Mouse (Mus musculus): ENCODE results near the gene Insm2. TPM values are rescaled to one million over a fixed set of nuclear protein-coding genes. Genes with fewer than 3 reads are reported as not detected.
"Not testable (repeated sequence)": the region's sequence is repeated elsewhere in the genome, so short reads cannot be mapped to it uniquely, and the experiment has no call there.

The Insm2 gene
- polyA plus RNA-seq (2015; fragmentation: Nextera tagmentation; extraction: Ambion mirVana), result not detected in 2 replicates

- Histone ChIP-seq H3K4me3 (replicated peaks) (peak within 1 kb of the TSS; percentile 55), H3K4me1 (replicated peaks) (peaks cover 23% of the 10 kb centered on the region), H3K9me3 (replicated peaks) (no peaks in the 10 kb centered on the region), H3K27me3 (peaks cover 65% of the 10 kb centered on the region), H3K4me2 (peak within 1 kb of the TSS; percentile 72), H3K36me3 (no peaks in the 10 kb centered on the region), H3K9ac (no peak within 1 kb of the TSS), H3K27ac (no peak within 1 kb of the TSS)
- ATAC-seq (ENCODE audit: low read depth), result no peak
- 1% methylated on average over 70 of the region's 77 CpGs for WGBS (ENCODE audit: insufficient replicate concordance)
- DNase-seq, result no peak
Observed at GRCm38 (mm10) chr12:55598887-55599561, at the start of gene Insm2. Gene Insm2 (plus strand): TSS chr12:55599427.

GRCm38 (mm10) chr12:55554901-55555300, 44.3 kb upstream of the Insm2 start:
- not testable (repeated sequence) for H3K9ac ChIP-seq; H3K36me3 ChIP-seq; H3K9me3 ChIP-seq (replicated peaks); H3K4me2 ChIP-seq; H3K4me1 ChIP-seq (replicated peaks); H3K4me3 ChIP-seq (replicated peaks); ATAC-seq (ENCODE audit: low read depth); H3K27ac ChIP-seq; H3K27me3 ChIP-seq; DNase-seq
- WGBS (ENCODE audit: insufficient replicate concordance), result 66% methylated on average over 6 of the region's 6 CpGs

GRCm38 (mm10) chr12:55557866-55558265, 41.4 kb upstream of the Insm2 start:
- Histone ChIP-seq H3K36me3 (no peaks in the 10 kb centered on the region), H3K4me1 (replicated peaks) (0 out of 2 replicates have a peak, but pooled peaks cover 4% of the 10 kb centered on the region), H3K9ac (no peak overlapping the region), H3K4me2 (no peak overlapping the region), H3K9me3 (replicated peaks) (no peaks in the 10 kb centered on the region), H3K27ac (no peak overlapping the region), H3K4me3 (replicated peaks) (no peak overlapping the region), H3K27me3 (no peaks in the 10 kb centered on the region)
- 66% methylated on average over 6 of the region's 6 CpGs for WGBS (ENCODE audit: insufficient replicate concordance)
- DNase-seq (no peak), ATAC-seq (ENCODE audit: low read depth) (no peak)

GRCm38 (mm10) chr12:55559184-55559855, 39.9 kb upstream of the Insm2 start:
- no peak overlapping the region for H3K27ac ChIP-seq
- DNase-seq (no peak), ATAC-seq (ENCODE audit: low read depth) (no peak)
- H3K4me3 ChIP-seq (replicated peaks), result no peak overlapping the region
- 69% methylated on average over 12 of the region's 12 CpGs for whole genome bisulfite sequencing (ENCODE audit: insufficient replicate concordance)
- no peaks in the 10 kb centered on the region for H3K36me3 ChIP-seq
- H3K9ac ChIP-seq, result no peak overlapping the region
- no peaks in the 10 kb centered on the region for H3K27me3 ChIP-seq
- no peak overlapping the region for H3K4me2 ChIP-seq
- H3K9me3 ChIP-seq (replicated peaks), result no peaks in the 10 kb centered on the region
- H3K4me1 ChIP-seq (replicated peaks), result 0 out of 2 replicates have a peak, but pooled peaks cover 4% of the 10 kb centered on the region

- Histone ChIP-seq H3K4me2 (peak overlapping the region; percentile 61), H3K9me3 (replicated peaks) (no peaks in the 10 kb centered on the region), H3K36me3 (no peaks in the 10 kb centered on the region), H3K4me3 (replicated peaks) (peak overlapping the region; percentile 44), H3K27me3 (no peaks in the 10 kb centered on the region), H3K27ac (no peak overlapping the region), H3K4me1 (replicated peaks) (0 out of 2 replicates have a peak, but pooled peaks cover 4% of the 10 kb centered on the region), H3K9ac (no peak overlapping the region)
- 11% methylated on average over 19 of the region's 19 CpGs for WGBS (ENCODE audit: insufficient replicate concordance)
- ATAC-seq (ENCODE audit: low read depth) (no peak), DNase-seq (peak; percentile 5)
Observed at GRCm38 (mm10) chr12:55560025-55560690, 39.1 kb upstream of the Insm2 start.

GRCm38 (mm10) chr12:55563742-55564141, 35.5 kb upstream of the Insm2 start:
- no peaks in the 10 kb centered on the region for H3K9me3 ChIP-seq (replicated peaks)
- H3K36me3 ChIP-seq, result no peaks in the 10 kb centered on the region
- ATAC-seq (ENCODE audit: low read depth), result no peak
- 82% methylated on average over 3 of the region's 3 CpGs for WGBS (ENCODE audit: insufficient replicate concordance)
- no peak overlapping the region for H3K27ac ChIP-seq
- no peaks in the 10 kb centered on the region for H3K27me3 ChIP-seq
- no peak overlapping the region for H3K4me3 ChIP-seq (replicated peaks)
- 0 out of 2 replicates have a peak, but pooled peaks cover 4% of the 10 kb centered on the region for H3K4me1 ChIP-seq (replicated peaks)
- no peak for DNase-seq
- H3K4me2 ChIP-seq, result no peak overlapping the region
- H3K9ac ChIP-seq, result no peak overlapping the region

- H3K4me1 ChIP-seq (replicated peaks), result 0 out of 2 replicates have a peak, but pooled peaks cover 4% of the 10 kb centered on the region
- DNase-seq (no peak), ATAC-seq (ENCODE audit: low read depth) (no peak)
- H3K9me3 ChIP-seq (replicated peaks), result no peaks in the 10 kb centered on the region
- H3K27ac ChIP-seq, result no peak overlapping the region
- H3K27me3 ChIP-seq, result no peaks in the 10 kb centered on the region
- no peak overlapping the region for H3K4me2 ChIP-seq
- WGBS (ENCODE audit: insufficient replicate concordance), result 67% methylated on average over 9 of the region's 9 CpGs
- no peak overlapping the region for H3K9ac ChIP-seq
- no peak overlapping the region for H3K4me3 ChIP-seq (replicated peaks)
- H3K36me3 ChIP-seq, result no peaks in the 10 kb centered on the region
Observed at GRCm38 (mm10) chr12:55564187-55564963, 34.9 kb upstream of the Insm2 start.

GRCm38 (mm10) chr12:55565206-55565605, 34.0 kb upstream of the Insm2 start, which contains the start of gene Aldoart2:
Gene Aldoart2 (plus strand): TSS chr12:55565239.
- no peaks in the 10 kb centered on the region for H3K27me3 ChIP-seq
- DNase-seq, result no peak
- ATAC-seq (ENCODE audit: low read depth), result no peak
- H3K4me2 ChIP-seq, result no peak within 1 kb of the TSS
- H3K4me3 ChIP-seq (replicated peaks), result no peak within 1 kb of the TSS
- H3K9ac ChIP-seq, result no peak within 1 kb of the TSS
- WGBS (ENCODE audit: insufficient replicate concordance), result 84% methylated on average over 19 of the region's 19 CpGs
- H3K9me3 ChIP-seq (replicated peaks), result no peaks in the 10 kb centered on the region
- H3K4me1 ChIP-seq (replicated peaks), result 0 out of 2 replicates have a peak, but pooled peaks cover 4% of the 10 kb centered on the region
- H3K36me3 ChIP-seq, result no peaks in the 10 kb centered on the region
- H3K27ac ChIP-seq, result no peak within 1 kb of the TSS

GRCm38 (mm10) chr12:55565867-55566266, 33.4 kb upstream of the Insm2 start:
- no peaks in the 10 kb centered on the region for H3K27me3 ChIP-seq
- ATAC-seq (ENCODE audit: low read depth), result no peak
- no peak overlapping the region for H3K9ac ChIP-seq
- no peak for DNase-seq
- no peaks in the 10 kb centered on the region for H3K36me3 ChIP-seq
- no peak overlapping the region for H3K27ac ChIP-seq
- H3K9me3 ChIP-seq (replicated peaks), result no peaks in the 10 kb centered on the region
- H3K4me1 ChIP-seq (replicated peaks), result no peaks in the 10 kb centered on the region
- 61% methylated on average over 9 of the region's 9 CpGs for WGBS (ENCODE audit: insufficient replicate concordance)
- H3K4me2 ChIP-seq, result no peak overlapping the region
- no peak overlapping the region for H3K4me3 ChIP-seq (replicated peaks)

- no peaks in the 10 kb centered on the region for H3K36me3 ChIP-seq
- ATAC-seq (ENCODE audit: low read depth), result no peak
- 70% methylated on average over 5 of the region's 5 CpGs for WGBS (ENCODE audit: insufficient replicate concordance)
- DNase-seq, result no peak
- H3K4me2 ChIP-seq, result no peak overlapping the region
- no peak overlapping the region for H3K27ac ChIP-seq
- no peak overlapping the region for H3K4me3 ChIP-seq (replicated peaks)
- H3K9ac ChIP-seq, result no peak overlapping the region
- no peaks in the 10 kb centered on the region for H3K4me1 ChIP-seq (replicated peaks)
- no peaks in the 10 kb centered on the region for H3K27me3 ChIP-seq
- no peaks in the 10 kb centered on the region for H3K9me3 ChIP-seq (replicated peaks)
Observed at GRCm38 (mm10) chr12:55566837-55567236, 32.4 kb upstream of the Insm2 start.

GRCm38 (mm10) chr12:55568466-55568865, 30.8 kb upstream of the Insm2 start:
- Histone ChIP-seq H3K9ac (no peak overlapping the region), H3K9me3 (replicated peaks) (no peaks in the 10 kb centered on the region), H3K27ac (no peak overlapping the region), H3K36me3 (no peaks in the 10 kb centered on the region), H3K4me2 (no peak overlapping the region), H3K4me3 (replicated peaks) (no peak overlapping the region), H3K27me3 (no peaks in the 10 kb centered on the region), H3K4me1 (replicated peaks) (no peaks in the 10 kb centered on the region)
- WGBS (ENCODE audit: insufficient replicate concordance), result 72% methylated on average over 3 of the region's 3 CpGs
- no peak for DNase-seq
- ATAC-seq (ENCODE audit: low read depth), result no peak

Measured in liver, embryonic 13.5 days (tissue).